8 mouse cellular contexts compared by ENCODE assay signal in the genomic region with DNA sequence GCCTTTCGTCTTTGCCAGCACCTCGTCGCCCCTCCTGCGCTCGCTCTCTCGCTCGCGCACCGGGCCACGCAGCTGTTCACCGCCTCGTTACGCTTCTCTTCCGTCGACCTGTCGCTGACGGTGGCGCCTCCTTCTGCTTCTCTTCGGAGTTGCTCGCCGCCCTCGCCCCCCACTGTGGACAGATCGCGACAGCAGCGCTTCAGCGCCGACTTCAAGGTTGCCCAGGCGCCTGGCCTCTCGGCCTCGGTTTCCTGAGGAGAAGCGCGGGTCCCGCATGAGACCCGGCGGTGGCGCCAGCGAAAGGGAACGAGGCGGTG. TPM values are rescaled to one million over a fixed set of nuclear protein-coding genes. Genes with fewer than 3 reads are reported as not detected.
DNase-seq lines count a peak whose midpoint lies in the region; ATAC-seq and TF ChIP-seq lines count a peak whose summit lies in the region.

No protein-coding gene starts in this region.

- no peaks in the 10 kb centered on the region for H3K27me3 ChIP-seq in embryonic facial prominence, embryonic 11.5 days (ENCODE audit: control insufficient read depth, insufficient read depth, low read length)
- no peaks in the 10 kb centered on the region for H3K27me3 ChIP-seq in intestine, embryonic 15.5 days (replicated peaks)
- H3K27me3 ChIP-seq in neural tube, embryonic 13.5 days: no peaks in the 10 kb centered on the region

- peak overlapping the region; percentile 99 for H3K27ac ChIP-seq in left cerebral cortex, adult 2 months
- H3K27ac ChIP-seq in embryonic facial prominence, embryonic 11.5 days (replicated peaks; ENCODE audit: low read depth, low read length): peak overlapping the region; percentile 94
- peak overlapping the region; percentile 94 for H3K27ac ChIP-seq in intestine, embryonic 15.5 days
- H3K27ac ChIP-seq in neural tube, embryonic 13.5 days (replicated peaks): peak overlapping the region; percentile 99

- TF ChIP-seq CTCF in left cerebral cortex, adult 2 months (IDR thresholded peaks at IDR 0.05): peak; percentile 42

- no peak for DNase-seq in left cerebral cortex, adult 2 months (ENCODE audit: extremely low spot score in 1 of 2, low spot score in 2 of 2)
- no peak for DNase-seq in left cerebral cortex, adult 18-20 months (ENCODE audit: low spot score in 2 of 2)
- DNase-seq in embryonic facial prominence, embryonic 11.5 days (ENCODE audit: low spot score): no peak
- no peak for DNase-seq in right cerebral cortex, postnatal 4 days
- DNase-seq in T-cell, adult 2 months (ENCODE audit: low spot score): no peak
- no peak for DNase-seq in right cerebral cortex, adult 18-20 months

- peak overlapping the region; percentile 93 for H3K4me3 ChIP-seq in left cerebral cortex, adult 2 months
- H3K4me3 ChIP-seq in embryonic facial prominence, embryonic 11.5 days (ENCODE audit: low read depth, low read length): peak overlapping the region; percentile 95
- H3K4me3 ChIP-seq in intestine, embryonic 15.5 days (replicated peaks): peak overlapping the region; percentile 97
- peak overlapping the region; percentile 98 for H3K4me3 ChIP-seq in neural tube, embryonic 13.5 days

- no peaks in the 10 kb centered on the region for H3K4me1 ChIP-seq in embryonic facial prominence, embryonic 11.5 days (ENCODE audit: control insufficient read depth, insufficient read depth, low read length)
- H3K4me1 ChIP-seq in intestine, embryonic 15.5 days (replicated peaks): 0 out of 2 replicates have a peak, but pooled peaks cover 4% of the 10 kb centered on the region
- peaks cover 16% of the 10 kb centered on the region for H3K4me1 ChIP-seq in neural tube, embryonic 13.5 days (replicated peaks)

- under 1% methylated on average over 39 of the region's 39 CpGs for WGBS in embryonic facial prominence, embryonic 11.5 days
- under 1% methylated on average over 39 of the region's 39 CpGs for WGBS in intestine, embryonic 15.5 days
- under 1% methylated on average over 39 of the region's 39 CpGs for WGBS in neural tube, embryonic 13.5 days

- no peaks in the 10 kb centered on the region for H3K36me3 ChIP-seq in embryonic facial prominence, embryonic 11.5 days (replicated peaks; ENCODE audit: control insufficient read depth, insufficient read depth, low read depth, low read length)
- no peaks in the 10 kb centered on the region for H3K36me3 ChIP-seq in intestine, embryonic 15.5 days
- H3K36me3 ChIP-seq in neural tube, embryonic 13.5 days: no peaks in the 10 kb centered on the region

- peak overlapping the region; percentile 26 for H3K4me2 ChIP-seq in embryonic facial prominence, embryonic 11.5 days (ENCODE audit: low read depth, low read length)
- peak overlapping the region; percentile 55 for H3K4me2 ChIP-seq in intestine, embryonic 15.5 days (replicated peaks)
- H3K4me2 ChIP-seq in neural tube, embryonic 13.5 days: peak overlapping the region; percentile 72

- H3K9me3 ChIP-seq in embryonic facial prominence, embryonic 11.5 days (replicated peaks; ENCODE audit: control insufficient read depth, low read length): no peaks in the 10 kb centered on the region
- H3K9me3 ChIP-seq in intestine, embryonic 15.5 days: no peaks in the 10 kb centered on the region
- H3K9me3 ChIP-seq in neural tube, embryonic 13.5 days: no peaks in the 10 kb centered on the region

- peak overlapping the region; percentile 96 for H3K9ac ChIP-seq in embryonic facial prominence, embryonic 11.5 days (replicated peaks; ENCODE audit: low read length)
- peak overlapping the region; percentile 98 for H3K9ac ChIP-seq in intestine, embryonic 15.5 days
- peak overlapping the region; percentile 99 for H3K9ac ChIP-seq in neural tube, embryonic 13.5 days

- intact Hi-C loops in left cerebral cortex, adult 2 months (cut with DNase I): loop anchor here (10.0 kb wide), 2 partner anchors 834 to 1724 kb away; no protein-coding TSS in a partner anchor

- ATAC-seq in embryonic facial prominence, embryonic 11.5 days (replicated peaks; ENCODE audit: insufficient number of reproducible peaks, low FRiP score, low TSS enrichment, low read depth): peak; percentile 84; the same call in 1 of the 2 replicates
- ATAC-seq in intestine, embryonic 15.5 days: peak; percentile 84
- no peak; the same call in 1 of the 2 replicates for ATAC-seq in neural tube, embryonic 13.5 days (ENCODE audit: low read depth)

RNA-seq across cellular contexts. Expression of a gene that starts 0.3 kb away (rescaled TPM):
- total RNA-seq in left cerebral cortex, adult 2 months (2021): 100 to 1,000 TPM; 133 to 134 TPM
- 100 to 1,000 TPM; 141 to 145 TPM for total RNA-seq in left cerebral cortex, adult 18-20 months (2021)
- polyA plus RNA-seq in embryonic facial prominence, embryonic 11.5 days (2014; fragmentation: Nextera tagmentation; extraction: Ambion mirVana): 131 and 141 TPM in 2 replicates
- polyA plus RNA-seq in intestine, embryonic 15.5 days (2015; fragmentation: Nextera tagmentation; extraction: Ambion mirVana): 114 and 136 TPM in 2 replicates
- 191 and 205 TPM in 2 replicates for polyA plus RNA-seq in neural tube, embryonic 13.5 days (2015; fragmentation: Nextera tagmentation; extraction: Ambion mirVana)
